Mouse (Mus musculus): ENCODE measurements around the gene Col23a1.

Col23a1 gene

DNA sequence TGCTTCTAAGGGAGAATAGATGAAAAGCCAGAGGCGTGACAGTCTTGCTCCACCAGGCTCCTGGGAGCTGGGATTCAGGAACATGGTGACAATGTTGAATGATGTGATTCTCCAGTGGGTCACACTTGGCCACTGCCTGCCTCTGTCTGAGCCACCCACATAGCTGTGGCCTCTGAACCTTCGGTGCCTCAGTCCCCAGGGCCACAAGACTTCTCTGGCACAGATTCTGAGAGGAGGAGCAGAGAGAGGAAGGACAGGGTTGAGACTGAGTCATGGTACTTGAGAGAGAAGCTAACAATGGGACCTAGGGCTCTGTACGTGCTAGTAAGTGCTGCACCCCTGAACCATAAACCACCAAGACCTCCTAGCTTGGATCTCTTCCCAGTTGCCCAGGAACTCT, 141.6 kb downstream of the Col23a1 start:
- DNase-seq (ENCODE audit: low read depth, low spot score) = no peak

GRCm38 (mm10) chr11:51431968-51432367, 142.2 kb downstream of the Col23a1 start:
- no peak for DNase-seq (ENCODE audit: low read depth, low spot score)

DNA sequence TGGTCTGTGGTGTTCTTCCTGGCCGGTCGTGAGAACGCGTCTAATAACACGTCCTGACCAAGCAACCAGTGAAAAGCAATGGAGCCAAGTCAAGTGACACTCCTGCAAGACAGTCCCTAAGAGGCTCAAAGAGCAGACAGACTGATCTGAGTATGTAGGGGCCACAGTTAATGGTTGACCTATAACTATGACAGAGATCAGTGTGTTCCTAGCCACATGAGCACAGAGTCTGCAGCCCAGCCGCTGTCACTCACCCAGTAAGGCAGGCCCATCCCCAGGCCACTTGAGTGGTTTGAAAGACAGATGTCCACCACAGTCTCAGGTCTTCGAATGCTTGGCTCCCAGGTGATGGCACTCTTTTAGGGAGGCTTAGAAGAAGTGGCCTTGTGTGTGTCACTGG, 152.3 kb downstream of the Col23a1 start:
- no peak for DNase-seq (ENCODE audit: low read depth, low spot score)

- no peak for DNase-seq (ENCODE audit: low read depth, low spot score)
Measured at GRCm38 (mm10) chr11:51442599-51442998, 152.9 kb downstream of the Col23a1 start.

GRCm38 (mm10) chr11:51443818-51444217, 154.1 kb downstream of the Col23a1 start:
- DNase-seq (ENCODE audit: low read depth, low spot score) = no peak

GRCm38 (mm10) chr11:51444649-51445048, 154.9 kb downstream of the Col23a1 start:
- no peak for DNase-seq (ENCODE audit: low read depth, low spot score)

GRCm38 (mm10) chr11:51446711-51447425, 157.1 kb downstream of the Col23a1 start:
- no peak for DNase-seq (ENCODE audit: low read depth, low spot score)

- no peak for DNase-seq (ENCODE audit: low read depth, low spot score)
Measured at GRCm38 (mm10) chr11:51448256-51448655, 158.5 kb downstream of the Col23a1 start.

GRCm38 (mm10) chr11:51448680-51449079, 159.0 kb downstream of the Col23a1 start:
- no peak for DNase-seq (ENCODE audit: low read depth, low spot score)

DNA sequence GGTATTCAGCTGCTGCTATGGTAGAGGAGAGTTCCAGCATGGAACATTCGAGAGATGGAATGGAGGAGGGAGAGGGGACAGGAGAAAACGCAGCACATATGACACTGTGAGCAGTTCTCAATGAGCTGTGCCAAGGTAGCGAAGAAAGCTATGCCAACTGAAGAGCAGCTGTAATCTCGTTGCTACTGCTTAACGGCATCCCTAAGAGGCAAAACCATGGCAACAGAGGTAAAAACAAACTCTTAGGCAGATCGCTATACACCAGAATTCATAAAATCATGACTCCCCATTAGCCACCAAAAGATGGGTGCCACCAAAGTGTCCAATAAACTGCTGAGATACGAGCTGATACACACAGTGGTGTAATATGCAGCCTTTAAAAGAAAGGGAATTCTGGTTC, 160.2 kb downstream of the Col23a1 start:
- no peak for DNase-seq (ENCODE audit: low read depth, low spot score)

DNA sequence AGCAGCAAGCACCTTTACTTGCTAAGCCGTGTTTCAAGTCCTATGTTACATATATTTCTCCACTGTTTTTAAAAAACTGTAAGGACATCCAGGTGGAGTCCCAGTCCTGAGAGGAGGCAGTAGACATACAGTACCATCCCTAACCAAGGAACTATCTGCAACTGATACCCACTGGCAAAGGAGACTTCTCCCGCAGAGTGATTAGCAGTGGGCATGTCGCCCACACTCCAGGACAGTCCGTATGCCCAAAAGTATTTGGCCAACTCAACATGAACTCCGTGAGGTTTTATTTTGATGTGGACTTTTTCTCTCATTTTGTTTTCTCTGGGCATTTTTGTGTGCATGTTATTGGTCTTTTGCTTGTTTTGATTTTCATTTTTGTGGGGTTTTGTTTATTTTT, 161.6 kb downstream of the Col23a1 start:
- no peak for DNase-seq (ENCODE audit: low read depth, low spot score)

DNA sequence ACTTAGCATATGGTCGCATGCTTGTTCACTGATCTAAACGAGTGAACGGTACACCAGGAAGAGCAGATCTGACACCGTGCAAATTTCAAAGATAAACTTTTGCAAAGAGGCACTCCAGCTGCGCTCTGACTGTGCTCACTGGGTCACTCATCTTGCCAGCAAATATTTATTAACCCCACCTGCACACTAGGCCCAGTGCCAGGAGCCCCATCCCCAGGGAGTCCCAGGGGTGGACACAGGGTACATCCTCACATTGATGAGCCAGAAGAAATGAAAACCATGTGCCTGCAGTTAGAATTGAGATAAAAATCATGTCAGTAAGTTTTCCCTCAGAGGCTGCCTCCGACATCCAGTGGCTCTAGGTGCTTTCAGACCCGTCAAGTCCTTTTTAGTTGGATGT, 162.2 kb downstream of the Col23a1 start:
- no peak for DNase-seq (ENCODE audit: low read depth, low spot score)

DNA sequence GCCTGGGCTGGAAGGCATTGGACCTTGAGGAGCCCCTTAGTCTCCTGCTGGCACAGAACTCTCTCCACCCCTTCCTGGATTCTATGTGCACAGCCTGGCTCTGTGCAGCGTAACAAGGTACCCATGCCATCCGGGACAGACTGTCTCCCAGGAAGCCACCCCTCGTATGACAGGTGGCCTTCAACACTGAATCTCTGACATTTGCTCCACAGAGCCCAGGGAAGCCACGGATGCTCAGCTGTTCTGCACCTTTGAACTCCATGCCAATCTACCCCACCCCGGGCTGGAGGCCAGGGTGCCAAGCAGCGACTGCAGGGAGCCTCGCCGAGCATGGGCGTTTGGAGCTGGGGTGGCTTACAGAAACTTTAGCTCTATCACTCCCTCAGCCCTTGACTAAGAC, 164.0 kb downstream of the Col23a1 start:
- DNase-seq (ENCODE audit: low read depth, low spot score) = no peak

- no peak for DNase-seq (ENCODE audit: low read depth, low spot score)
Measured at GRCm38 (mm10) chr11:51455501-51455900, 165.8 kb downstream of the Col23a1 start.

- DNase-seq (ENCODE audit: low read depth, low spot score) = no peak
Measured at GRCm38 (mm10) chr11:51457624-51458023, 167.9 kb downstream of the Col23a1 start.

DNA sequence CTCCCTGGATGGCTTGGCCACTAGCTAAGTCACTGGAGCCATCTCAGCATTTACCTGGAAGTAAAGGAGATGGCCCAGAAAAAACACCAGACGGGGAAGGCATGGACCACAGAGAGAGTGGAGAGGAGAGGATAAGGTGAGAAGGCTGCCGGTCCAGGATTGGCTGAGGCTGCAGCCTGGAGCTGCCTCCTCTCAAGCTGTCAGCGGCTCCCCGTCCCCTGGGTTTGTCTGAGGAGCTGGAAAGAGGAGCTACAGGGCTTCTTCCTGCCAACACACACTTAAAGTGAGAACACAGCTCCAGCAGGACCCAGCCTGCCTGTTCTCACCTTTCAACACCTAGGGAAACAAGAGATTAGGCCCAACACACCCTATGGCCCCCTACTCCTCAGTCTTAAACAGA, 168.9 kb downstream of the Col23a1 start:
- DNase-seq (ENCODE audit: low read depth, low spot score) = no peak

DNA sequence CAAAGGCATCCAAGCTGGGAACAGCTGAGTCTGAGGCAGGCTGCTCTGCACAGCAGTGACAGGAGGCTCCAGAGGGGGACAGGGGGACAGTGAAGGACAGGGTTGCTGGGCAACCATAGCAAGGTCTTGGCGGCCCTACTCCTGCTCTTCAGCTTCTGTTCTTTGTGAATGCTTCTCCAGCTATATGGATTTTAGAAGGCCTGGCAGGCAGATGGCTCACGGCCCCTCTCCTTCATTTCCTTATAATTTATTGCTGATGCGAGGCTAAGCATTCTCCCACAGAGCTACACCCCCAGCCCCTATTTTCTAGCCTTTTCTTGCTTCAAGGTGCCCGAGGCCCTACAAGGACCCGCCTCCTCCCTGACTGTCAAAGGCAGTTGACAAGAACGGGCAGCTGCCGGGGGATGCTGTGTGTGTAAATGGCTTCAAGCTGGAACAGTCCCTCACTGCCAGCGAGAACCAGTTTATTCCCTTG, 169.9 kb downstream of the Col23a1 start:
- DNase-seq (ENCODE audit: low read depth, low spot score) = no peak

DNA sequence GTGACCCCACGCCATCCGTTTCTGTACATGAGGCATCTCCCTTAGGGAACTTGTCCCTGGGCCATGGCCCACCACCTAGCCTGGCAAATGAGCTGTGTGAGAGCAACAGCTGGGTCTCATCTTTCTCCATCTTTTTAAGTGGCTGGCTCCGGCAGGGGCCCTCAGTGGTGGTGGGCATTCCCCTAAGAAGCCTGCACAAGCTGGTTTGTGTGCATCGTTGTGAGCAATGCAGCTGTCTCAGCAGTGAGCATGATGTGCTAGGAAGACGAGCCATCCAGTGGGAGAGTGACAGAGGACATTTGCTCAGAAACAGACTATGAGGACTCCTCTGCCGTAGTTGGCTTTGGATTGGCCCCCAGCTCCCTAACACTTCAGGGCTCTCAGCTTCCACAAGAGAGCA, 179.0 kb downstream of the Col23a1 start:
- DNase-seq (ENCODE audit: low read depth, low spot score) = no peak

DNA sequence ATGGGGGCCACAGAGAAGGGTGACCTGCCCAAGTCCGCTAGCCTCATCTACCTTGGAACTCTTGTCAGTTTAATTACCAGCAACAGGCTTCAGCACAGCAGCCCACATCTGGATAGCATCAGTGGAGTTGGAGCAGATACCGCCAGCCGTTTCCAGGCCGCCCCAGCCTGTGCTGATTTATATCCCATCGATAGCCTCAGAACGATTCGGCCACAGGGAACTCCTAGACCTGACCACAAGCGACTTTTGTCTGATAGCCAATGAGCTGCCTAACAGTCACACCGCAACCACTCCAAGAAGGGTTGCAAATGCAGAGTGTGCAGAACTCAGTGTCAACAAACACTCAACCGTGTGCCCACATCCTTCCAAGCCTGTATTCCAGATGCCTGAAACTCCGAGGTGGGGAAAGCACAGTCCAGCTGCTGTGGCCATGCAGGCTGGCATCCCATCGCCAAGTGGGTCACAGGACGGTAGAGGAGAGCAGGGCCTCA, 179.7 kb downstream of the Col23a1 start:
- DNase-seq (ENCODE audit: low read depth, low spot score) = peak; percentile 72

GRCm38 (mm10) chr11:51470383-51471144, 180.8 kb downstream of the Col23a1 start:
- no peak for DNase-seq (ENCODE audit: low read depth, low spot score)

DNA sequence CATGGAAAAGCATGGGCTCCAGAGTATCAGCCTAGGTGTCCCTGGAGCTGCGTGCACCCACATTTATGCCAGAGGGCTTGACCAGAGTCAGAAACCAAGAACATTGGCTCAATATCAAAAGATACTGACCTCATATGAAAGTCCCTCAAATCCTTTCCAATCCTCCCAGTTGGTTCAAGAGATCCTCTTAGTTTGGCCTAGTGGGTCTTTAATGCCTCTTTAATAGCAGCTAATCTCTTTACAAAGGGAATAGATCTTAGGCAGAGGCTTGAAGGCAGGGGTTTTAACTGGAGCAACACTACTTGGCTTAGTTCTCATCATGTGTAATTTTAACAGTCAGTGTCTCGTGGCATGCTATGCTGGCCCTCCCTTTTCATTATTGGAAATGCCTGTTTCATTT, 184.0 kb downstream of the Col23a1 start:
- DNase-seq (ENCODE audit: low read depth, low spot score) = no peak

- no peak for DNase-seq (ENCODE audit: low read depth, low spot score)
Measured at GRCm38 (mm10) chr11:51476543-51476942, 186.8 kb downstream of the Col23a1 start.

- DNase-seq (ENCODE audit: low read depth, low spot score) = no peak
Measured at GRCm38 (mm10) chr11:51477571-51477970, 187.9 kb downstream of the Col23a1 start.
